Mouse (Mus musculus) 416B (cell line): ENCODE data around the gene Zfp668.

Experiments
- DNase-seq: peaks from one replicate; pipeline ENCODE4 v3.0.0; 2011; ENCODE audit warnings: low read depth

Zfp668 gene

GRCm38 (mm10) chr7:127876467-127877348 is at the start of gene Zfp668:
Gene Zfp668 (minus strand): TSS chr7:127876828.
- DNase-seq: peak; percentile 97

GRCm38 (mm10) chr7:127926066-127926465 is 49.4 kb upstream of the Zfp668 start:
- no peak for DNase-seq

GRCm38 (mm10) chr7:127925252-127925651 is 48.6 kb upstream of the Zfp668 start:
- no peak for DNase-seq

- no peak for DNase-seq
Measured at GRCm38 (mm10) chr7:127923714-127924113, 47.1 kb upstream of the Zfp668 start.

GRCm38 (mm10) chr7:127922451-127923275 is 46.0 kb upstream of the Zfp668 start:
- DNase-seq: peak; percentile 70

GRCm38 (mm10) chr7:127921516-127921915 is 44.9 kb upstream of the Zfp668 start:
- peak; percentile 62 for DNase-seq

GRCm38 (mm10) chr7:127919290-127919689 is 42.7 kb upstream of the Zfp668 start:
- peak; percentile 58 for DNase-seq

GRCm38 (mm10) chr7:127918203-127918602 is 41.6 kb upstream of the Zfp668 start:
- DNase-seq: peak; percentile 81

- DNase-seq: peak; percentile 72
Measured at GRCm38 (mm10) chr7:127915293-127915692, 38.7 kb upstream of the Zfp668 start.

- no peak for DNase-seq
Measured at GRCm38 (mm10) chr7:127912938-127913337, 36.3 kb upstream of the Zfp668 start.

- DNase-seq: peak; percentile 95
Measured at GRCm38 (mm10) chr7:127912190-127912871, 35.7 kb upstream of the Zfp668 start, which contains the start of gene Kat8. Gene Kat8 (plus strand): TSS chr7:127912516.

GRCm38 (mm10) chr7:127908656-127909055 is 32.0 kb upstream of the Zfp668 start:
- no peak for DNase-seq

GRCm38 (mm10) chr7:127907939-127908338 is 31.3 kb upstream of the Zfp668 start:
- DNase-seq: no peak

- peak; percentile 90 for DNase-seq
Measured at GRCm38 (mm10) chr7:127903971-127904796, 27.6 kb upstream of the Zfp668 start, which contains the start of gene Bckdk. Gene Bckdk (plus strand): TSS chr7:127904082.

- no peak for DNase-seq
Measured at GRCm38 (mm10) chr7:127901772-127902171, 25.1 kb upstream of the Zfp668 start.

- DNase-seq: no peak
Measured at GRCm38 (mm10) chr7:127899997-127900396, 23.4 kb upstream of the Zfp668 start.

GRCm38 (mm10) chr7:127898179-127898956 is 21.7 kb upstream of the Zfp668 start:
- DNase-seq: no peak

- DNase-seq: no peak
Measured at GRCm38 (mm10) chr7:127897542-127897941, 20.9 kb upstream of the Zfp668 start.

GRCm38 (mm10) chr7:127896384-127896783 is 19.8 kb upstream of the Zfp668 start:
- DNase-seq: peak; percentile 74

- peak; percentile 39 for DNase-seq
Measured at GRCm38 (mm10) chr7:127895891-127896290, 19.3 kb upstream of the Zfp668 start.
